Mouse (Mus musculus): ENCODE measurements around the gene Lrwd1. TPM values are rescaled to one million over a fixed set of nuclear protein-coding genes. Genes with fewer than 3 reads are reported as not detected.

The Lrwd1 gene
- total and polyA plus RNA-seq, 3 experiments = 52.2 to 62.1 (median 54.3) TPM

DNA sequence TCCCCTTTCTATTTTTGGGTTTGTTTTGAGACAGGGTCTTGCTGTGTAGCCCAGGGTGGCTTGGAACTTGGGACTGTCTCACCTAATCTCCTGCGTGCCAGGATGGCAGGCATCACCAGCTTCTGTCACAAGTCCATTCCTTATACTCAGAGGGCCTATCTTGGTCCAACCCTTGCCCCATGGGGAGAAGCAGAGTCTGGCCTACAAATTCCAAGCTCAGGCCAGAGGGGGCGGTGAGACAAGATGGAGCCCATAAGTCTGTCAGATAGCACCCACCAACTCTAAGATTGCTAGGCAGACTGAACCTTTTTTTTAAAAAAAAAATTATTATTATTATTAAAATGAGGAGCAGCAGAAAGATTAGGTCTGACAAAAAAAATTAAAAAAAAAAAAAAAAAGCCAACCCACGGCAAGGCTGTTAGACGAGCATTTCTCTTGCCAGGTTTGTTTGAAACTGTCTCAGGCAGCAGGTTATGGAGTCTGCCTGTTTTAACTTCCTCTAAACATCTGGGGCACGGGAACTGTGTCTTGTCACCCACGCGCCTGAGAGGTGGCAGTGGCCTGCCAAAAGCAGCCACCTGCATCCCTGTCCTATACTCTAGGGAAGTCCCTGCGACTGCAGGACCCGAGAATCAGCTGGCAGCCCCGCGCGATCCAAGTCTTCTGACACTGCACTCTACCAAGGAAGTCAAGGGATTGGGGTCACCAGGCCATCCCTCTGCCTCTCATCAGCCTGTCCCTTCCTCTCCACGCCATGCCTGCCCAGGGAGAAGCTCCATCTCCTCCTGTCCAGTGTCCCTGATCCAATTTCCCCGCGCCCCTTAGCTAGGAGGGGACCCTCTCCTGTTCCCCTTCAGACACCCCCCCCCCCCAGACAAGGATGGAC lies 34.0 kb upstream of the Lrwd1 start:
- dilution Hi-C loops (cut with MboI; ENCODE audit: extremely low pct_ligation_motif_present, extremely low pct_unique_long_range_greater_than_20kb, low sequenced_read_pairs) = no loop called here
- peak overlapping the region; percentile 51 for H3K27ac ChIP-seq (ENCODE audit: insufficient read depth, low read depth)
- H3K4me1 ChIP-seq (ENCODE audit: control insufficient read depth in 1 of 2, insufficient read depth in 2 of 2) = peaks cover 6 to 46% of the 10 kb centered on the region in 2 experiments; a peak in 3 of 4 replicates

GRCm38 (mm10) chr5:136168071-136168470 lies 32.2 kb upstream of the Lrwd1 start:
- dilution Hi-C loops (cut with MboI; ENCODE audit: extremely low pct_ligation_motif_present, extremely low pct_unique_long_range_greater_than_20kb, low sequenced_read_pairs) = no loop called here

More for the DNA sequence above, 34.0 kb upstream of the Lrwd1 start:
- H3K4me2 ChIP-seq (ENCODE audit: insufficient read depth, low read depth, poor library complexity, severe bottlenecking) = peak overlapping the region; percentile 41
- peak overlapping the region; percentile 66 to 85 (median 70) for H3K4me3 ChIP-seq (replicated peaks in 1 of 3; ENCODE audit: low read depth in 2 of 3, low read length in 2 of 3, poor library complexity in 1 of 3)
- peak; percentile 67 for DNase-seq (ENCODE audit: extremely low read depth)
- peaks cover 7% of the 10 kb centered on the region for H3K9me3 ChIP-seq (replicated peaks; ENCODE audit: low read length)
- H3K79me2 ChIP-seq (replicated peaks; ENCODE audit: control insufficient read depth, extremely low read depth, insufficient read depth, poor library complexity, severe bottlenecking) = no peaks in the 10 kb centered on the region
- H3K9ac ChIP-seq (ENCODE audit: insufficient read depth, low read depth) = peak overlapping the region; percentile 74
- in situ Hi-C loops (cut with MboI; ENCODE audit: low pct_ligation_motif_present, low pct_unique_long_range_greater_than_20kb, low sequenced_read_pairs) = loop anchor here (10.0 kb wide), 1 partner anchor 185 kb away; the partner anchor contains the start of gene Zp3
- no peaks in the 10 kb centered on the region for H3K27me3 ChIP-seq (replicated peaks)
- TF ChIP-seq CHD1 (IDR thresholded peaks at IDR 0.05; ENCODE audit: low read depth, low read length) (no peak), GABPA (IDR thresholded peaks at IDR 0.05; ENCODE audit: insufficient replicate concordance, low read depth, low read length) (no peak), ZNF384 (IDR thresholded peaks at IDR 0.05; ENCODE audit: low read depth, low read length) (peak; percentile 49), HCFC1 (IDR thresholded peaks at IDR 0.05; ENCODE audit: low read depth, low read length) (no peak), TCF12 (IDR thresholded peaks at IDR 0.05; ENCODE audit: low read depth, low read length) (0 out of 2 replicates have a peak, but pooled peaks have one; percentile 26), RCOR1 (conservative IDR thresholded peaks at IDR 0.05; ENCODE audit: low read depth, low read length) (no peak), BHLHE40 (IDR thresholded peaks at IDR 0.05; ENCODE audit: low read depth, low read length) (peak; percentile 74), ELF1 (IDR thresholded peaks at IDR 0.05; ENCODE audit: low read depth, low read length) (0 out of 2 replicates have a peak, but pooled peaks have one; percentile 8), MYC (IDR thresholded peaks at IDR 0.05; ENCODE audit: low read depth, low read length) (0 out of 2 replicates have a peak, but pooled peaks have one; percentile 31), MAFK (IDR thresholded peaks at IDR 0.05; ENCODE audit: insufficient replicate concordance, low read length) (no peak), UBTF (IDR thresholded peaks at IDR 0.05; ENCODE audit: low read depth, low read length) (no peak), KAT2A (IDR thresholded peaks at IDR 0.05; ENCODE audit: insufficient replicate concordance, low read length) (no peak), CTCF (conservative IDR thresholded peaks at IDR 0.05 in 1 of 2, IDR thresholded peaks at IDR 0.05 in 1 of 2; ENCODE audit: low read depth in 2 of 2, low read length in 2 of 2) (0 out of 4 replicates have a peak, but pooled peaks of 1 of the 2 experiments have one; percentile 1), SMC3 (IDR thresholded peaks at IDR 0.05; ENCODE audit: low read depth, low read length) (no peak), CHD2 (IDR thresholded peaks at IDR 0.05; ENCODE audit: low read length) (no peak), USF2 (conservative IDR thresholded peaks at IDR 0.05; ENCODE audit: low read depth, low read length) (no peak), NRF1 (IDR thresholded peaks at IDR 0.05; ENCODE audit: low read depth, low read length) (peak; percentile 9; the same call in 1 of the 2 replicates), ZKSCAN1 (IDR thresholded peaks at IDR 0.05; ENCODE audit: borderline replicate concordance, low read depth, low read length) (no peak), SIN3A (IDR thresholded peaks at IDR 0.05; ENCODE audit: low read length) (peak; percentile 67; the same call in 1 of the 2 replicates), JUND (conservative IDR thresholded peaks at IDR 0.05; ENCODE audit: low read depth, low read length) (no peak), IRF4 (IDR thresholded peaks at IDR 0.05; ENCODE audit: low read depth, low read length) (peak; percentile 7)
- peaks cover 13 to 37% of the 10 kb centered on the region in 2 experiments for H3K36me3 ChIP-seq (replicated peaks in 1 of 2; ENCODE audit: control insufficient read depth in 1 of 2, insufficient read depth in 1 of 2, low read length in 1 of 2)

More at GRCm38 (mm10) chr5:136168071-136168470, 32.2 kb upstream of the Lrwd1 start:
- Histone ChIP-seq H3K4me3 (replicated peaks in 1 of 3; ENCODE audit: low read depth in 2 of 3, low read length in 2 of 3, poor library complexity in 1 of 3) (no peak overlapping the region), H3K79me2 (replicated peaks; ENCODE audit: control insufficient read depth, extremely low read depth, insufficient read depth, poor library complexity, severe bottlenecking) (no peaks in the 10 kb centered on the region), H3K4me2 (ENCODE audit: insufficient read depth, low read depth, poor library complexity, severe bottlenecking) (no peak overlapping the region), H3K27me3 (replicated peaks) (no peaks in the 10 kb centered on the region), H3K27ac (ENCODE audit: insufficient read depth, low read depth) (no peak overlapping the region), H3K4me1 (ENCODE audit: control insufficient read depth in 1 of 2, insufficient read depth in 2 of 2) (peaks cover 6 to 42% of the 10 kb centered on the region in 2 experiments; a peak in 3 of 4 replicates), H3K36me3 (replicated peaks in 1 of 2; ENCODE audit: control insufficient read depth in 1 of 2, insufficient read depth in 1 of 2, low read length in 1 of 2) (peaks cover 16 to 55% of the 10 kb centered on the region in 2 experiments), H3K9ac (ENCODE audit: insufficient read depth, low read depth) (no peak overlapping the region), H3K9me3 (replicated peaks; ENCODE audit: low read length) (peaks cover 7% of the 10 kb centered on the region)
- no peak for DNase-seq (ENCODE audit: extremely low read depth)
- no peak for TF ChIP-seq ZMIZ1 (IDR thresholded peaks at IDR 0.05; ENCODE audit: low read depth, low read length)
- no peak for TF ChIP-seq POLR2A (IDR thresholded peaks at IDR 0.05; ENCODE audit: low read depth, low read length)
- no peak for TF ChIP-seq NELFE (IDR thresholded peaks at IDR 0.05; ENCODE audit: low read depth, low read length)
- peak; percentile 13 to 43; a peak in 2 of 4 replicates for TF ChIP-seq CTCF (conservative IDR thresholded peaks at IDR 0.05 in 1 of 2, IDR thresholded peaks at IDR 0.05 in 1 of 2; ENCODE audit: low read depth in 2 of 2, low read length in 2 of 2)
- in situ Hi-C loops (cut with MboI; ENCODE audit: low pct_ligation_motif_present, low pct_unique_long_range_greater_than_20kb, low sequenced_read_pairs) = no loop called here
